Mouse (Mus musculus): ENCODE data around the gene Bpifb1.

- TF ChIP-seq CTCF (IDR thresholded peaks at IDR 0.05; ENCODE audit: extremely low read depth, insufficient read depth, insufficient read length, insufficient replicate concordance) (no peak), POLR2A (IDR thresholded peaks at IDR 0.05; ENCODE audit: low read depth, low read length) (no peak)
Observed at GRCm38 (mm10) chr2:154190546-154191258, at the start of gene Bpifb1.

All from spleen, adult 2 months (tissue).